Mouse (Mus musculus) spleen, adult 2 months (tissue): ENCODE data around the gene Csf2rb.

Experiments
- CTCF ChIP-seq: fragments of 200-500 bp; IDR thresholded peaks from 2 replicates; pipeline ENCODE4 v1.5.1; 2011; ENCODE audit warnings: mild to moderate bottlenecking, inconsistent platforms; ENCODE audit not compliant: insufficient read depth, insufficient read length, insufficient replicate concordance; ENCODE audit errors: extremely low read depth
- POLR2A ChIP-seq: fragments of 200-500 bp; IDR thresholded peaks from 2 replicates; pipeline ENCODE4 v1.6.1; 2011; ENCODE audit warnings: low read depth, low read length, inconsistent platforms

DNA sequence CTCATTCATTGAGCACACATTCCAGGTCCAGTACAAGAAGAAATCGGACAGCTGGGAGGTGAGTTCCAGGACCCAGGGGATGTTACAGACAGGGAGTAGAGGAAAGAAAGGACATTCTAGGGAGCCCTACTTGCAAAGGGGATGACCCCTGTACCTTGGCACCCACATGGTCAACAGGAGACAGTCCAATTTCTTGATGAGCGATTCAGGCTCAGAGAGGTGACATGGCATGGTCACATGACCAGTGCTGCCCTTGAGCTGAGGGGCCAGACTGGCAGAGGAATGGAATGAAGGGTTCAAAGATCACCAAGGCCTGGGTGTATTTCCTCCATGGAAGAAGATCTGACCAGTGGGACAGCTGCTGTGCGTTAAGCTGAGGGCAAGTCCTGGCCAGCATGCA lies 19.0 kb downstream of the Csf2rb start:
- no peak for TF ChIP-seq POLR2A
- no peak for TF ChIP-seq CTCF
